Mouse (Mus musculus): ENCODE data around the gene Ralgds. TPM values are rescaled to one million over a fixed set of nuclear protein-coding genes. Genes with fewer than 3 reads are reported as not detected.

The Ralgds gene
- total and polyA plus RNA-seq, 2 experiments from 2014 or later = 76.8 to 197 TPM

GRCm38 (mm10) chr2:28592809-28593208, 79.9 kb downstream of the Ralgds start:
- no peak overlapping the region for H3K4me3 ChIP-seq (ENCODE audit: low read depth, low read length)
- H3K9ac ChIP-seq = no peak overlapping the region
- no peaks in the 10 kb centered on the region for H3K9me3 ChIP-seq (ENCODE audit: low read length)
- no peaks in the 10 kb centered on the region for H3K27me3 ChIP-seq (ENCODE audit: insufficient read depth, low read length)
- WGBS = 8% methylated on average over 15 of the region's 15 CpGs
- ATAC-seq (no peak), DNase-seq (peak; percentile 35)
- peak; percentile 70 for TF ChIP-seq CTCF (IDR thresholded peaks at IDR 0.05; ENCODE audit: low read depth)
- no peak overlapping the region for H3K27ac ChIP-seq (ENCODE audit: low read depth, low read length)
- no peaks in the 10 kb centered on the region for H3K4me1 ChIP-seq (ENCODE audit: insufficient read depth)
- no peaks in the 10 kb centered on the region for H3K36me3 ChIP-seq (ENCODE audit: insufficient read depth)
- H3K4me2 ChIP-seq (ENCODE audit: low read depth) = no peak overlapping the region

- Histone ChIP-seq H3K36me3 (ENCODE audit: insufficient read depth) (no peaks in the 10 kb centered on the region), H3K4me1 (ENCODE audit: insufficient read depth) (no peaks in the 10 kb centered on the region), H3K4me3 (ENCODE audit: low read depth, low read length) (no peak overlapping the region), H3K27ac (ENCODE audit: low read depth, low read length) (no peak overlapping the region), H3K27me3 (ENCODE audit: insufficient read depth, low read length) (no peaks in the 10 kb centered on the region), H3K9ac (no peak overlapping the region), H3K9me3 (ENCODE audit: low read length) (no peaks in the 10 kb centered on the region), H3K4me2 (ENCODE audit: low read depth) (no peak overlapping the region)
- no peak for TF ChIP-seq CTCF (IDR thresholded peaks at IDR 0.05; ENCODE audit: low read depth)
- 80% methylated on average over 7 of the region's 7 CpGs for WGBS
- DNase-seq (no peak), ATAC-seq (no peak)
Observed at GRCm38 (mm10) chr2:28596021-28596420, 83.1 kb downstream of the Ralgds start.

GRCm38 (mm10) chr2:28596998-28597397, 84.1 kb downstream of the Ralgds start:
- ATAC-seq (no peak), DNase-seq (no peak)
- Histone ChIP-seq H3K9me3 (ENCODE audit: low read length) (no peaks in the 10 kb centered on the region), H3K4me3 (ENCODE audit: low read depth, low read length) (no peak overlapping the region), H3K27me3 (ENCODE audit: insufficient read depth, low read length) (no peaks in the 10 kb centered on the region), H3K4me2 (ENCODE audit: low read depth) (no peak overlapping the region), H3K4me1 (ENCODE audit: insufficient read depth) (no peaks in the 10 kb centered on the region), H3K9ac (no peak overlapping the region), H3K36me3 (ENCODE audit: insufficient read depth) (no peaks in the 10 kb centered on the region), H3K27ac (ENCODE audit: low read depth, low read length) (no peak overlapping the region)
- TF ChIP-seq CTCF (IDR thresholded peaks at IDR 0.05; ENCODE audit: low read depth) = peak; percentile 36; the same call in 1 of the 2 replicates
- 91% methylated on average over 7 of the region's 7 CpGs for WGBS

- no peak overlapping the region for H3K4me2 ChIP-seq (ENCODE audit: low read depth)
- no peak for DNase-seq
- TF ChIP-seq CTCF (IDR thresholded peaks at IDR 0.05; ENCODE audit: low read depth) = no peak
- 76% methylated on average over 7 of the region's 7 CpGs for WGBS
- no peak overlapping the region for H3K9ac ChIP-seq
- H3K4me3 ChIP-seq (ENCODE audit: low read depth, low read length) = no peak overlapping the region
- no peak overlapping the region for H3K27ac ChIP-seq (ENCODE audit: low read depth, low read length)
- no peak for ATAC-seq
- H3K27me3 ChIP-seq (ENCODE audit: insufficient read depth, low read length) = no peaks in the 10 kb centered on the region
- no peaks in the 10 kb centered on the region for H3K4me1 ChIP-seq (ENCODE audit: insufficient read depth)
- H3K9me3 ChIP-seq (ENCODE audit: low read length) = no peaks in the 10 kb centered on the region
- H3K36me3 ChIP-seq (ENCODE audit: insufficient read depth) = no peaks in the 10 kb centered on the region
Observed at GRCm38 (mm10) chr2:28597733-28598547, 85.0 kb downstream of the Ralgds start.

GRCm38 (mm10) chr2:28598692-28599568, 86.0 kb downstream of the Ralgds start:
- no peaks in the 10 kb centered on the region for H3K9me3 ChIP-seq (ENCODE audit: low read length)
- H3K27me3 ChIP-seq (ENCODE audit: insufficient read depth, low read length) = no peaks in the 10 kb centered on the region
- no peak overlapping the region for H3K27ac ChIP-seq (ENCODE audit: low read depth, low read length)
- H3K4me1 ChIP-seq (ENCODE audit: insufficient read depth) = no peaks in the 10 kb centered on the region
- ATAC-seq (no peak), DNase-seq (no peak)
- H3K36me3 ChIP-seq (ENCODE audit: insufficient read depth) = no peaks in the 10 kb centered on the region
- H3K4me2 ChIP-seq (ENCODE audit: low read depth) = no peak overlapping the region
- H3K9ac ChIP-seq = no peak overlapping the region
- no peak for TF ChIP-seq CTCF (IDR thresholded peaks at IDR 0.05; ENCODE audit: low read depth)
- H3K4me3 ChIP-seq (ENCODE audit: low read depth, low read length) = no peak overlapping the region
- WGBS = 68% methylated on average over 12 of the region's 12 CpGs

- ATAC-seq = no peak
Observed at GRCm38 (mm10) chr2:28599569-28599900, 86.6 kb downstream of the Ralgds start.

More at GRCm38 (mm10) chr2:28599569-28599900, 86.6 kb downstream of the Ralgds start:
- H3K4me3 ChIP-seq (ENCODE audit: low read depth, low read length) = no peak overlapping the region
- H3K9me3 ChIP-seq (ENCODE audit: low read length) = no peaks in the 10 kb centered on the region
- no peak for TF ChIP-seq CTCF (IDR thresholded peaks at IDR 0.05; ENCODE audit: low read depth)
- H3K27ac ChIP-seq (ENCODE audit: low read depth, low read length) = no peak overlapping the region
- no peak for DNase-seq
- H3K4me2 ChIP-seq (ENCODE audit: low read depth) = no peak overlapping the region
- WGBS = 80% methylated on average over 6 of the region's 6 CpGs
- no peaks in the 10 kb centered on the region for H3K4me1 ChIP-seq (ENCODE audit: insufficient read depth)
- H3K9ac ChIP-seq = no peak overlapping the region
- no peaks in the 10 kb centered on the region for H3K36me3 ChIP-seq (ENCODE audit: insufficient read depth)
- H3K27me3 ChIP-seq (ENCODE audit: insufficient read depth, low read length) = no peaks in the 10 kb centered on the region
